Mouse (Mus musculus): Measurements from ENCODE around the gene Chit1. TPM values are rescaled to one million over a fixed set of nuclear protein-coding genes. Genes with fewer than 3 reads are reported as not detected.

Chit1 gene
- not detected in 2 replicates for polyA plus RNA-seq (2012; rRNA removed)

DNA sequence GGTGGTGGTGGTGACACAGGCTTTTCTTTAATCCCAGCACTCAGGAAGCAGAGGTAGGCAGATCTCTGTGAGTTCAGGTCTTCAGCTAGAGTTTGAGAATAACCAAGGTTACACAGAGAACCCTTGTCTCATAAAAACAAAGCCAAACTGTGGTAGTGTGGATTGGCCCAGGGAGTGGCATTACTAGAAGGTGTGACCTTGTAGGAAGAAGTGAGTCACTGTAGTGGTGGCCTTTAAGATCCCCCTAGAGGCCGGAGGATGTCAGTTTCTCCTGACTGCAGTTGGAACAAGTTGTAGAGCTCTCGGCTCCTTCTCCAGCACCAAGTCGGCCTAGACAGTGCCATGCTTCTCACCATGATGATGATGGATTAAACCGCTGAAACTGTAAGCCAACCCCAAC is at the start of gene Chit1:
TSS of gene Chit1 (plus strand) at position 264 of the 400 bp plus-strand sequence.
- 80% methylated on average over 4 of the region's 4 CpGs for WGBS
- Histone ChIP-seq H3K27me3 (replicated peaks; ENCODE audit: control insufficient read depth, insufficient read depth, low read length) (no peaks in the 10 kb centered on the region), H3K4me1 (ENCODE audit: control insufficient read depth, insufficient read depth, low read length) (no peaks in the 10 kb centered on the region), H3K36me3 (ENCODE audit: control insufficient read depth, insufficient read depth, low read length) (no peaks in the 10 kb centered on the region), H3K4me3 (ENCODE audit: insufficient read depth, low read depth, low read length) (no peak within 1 kb of the TSS), H3K27ac (ENCODE audit: insufficient read depth, low read depth, low read length) (no peak within 1 kb of the TSS)
- TF ChIP-seq CTCF (conservative IDR thresholded peaks at IDR 0.05; ENCODE audit: insufficient read depth, insufficient read length, low read depth, low read length) (no peak), POLR2A (IDR thresholded peaks at IDR 0.05; ENCODE audit: low read depth, low read length) (no peak)
- no peak for DNase-seq

DNA sequence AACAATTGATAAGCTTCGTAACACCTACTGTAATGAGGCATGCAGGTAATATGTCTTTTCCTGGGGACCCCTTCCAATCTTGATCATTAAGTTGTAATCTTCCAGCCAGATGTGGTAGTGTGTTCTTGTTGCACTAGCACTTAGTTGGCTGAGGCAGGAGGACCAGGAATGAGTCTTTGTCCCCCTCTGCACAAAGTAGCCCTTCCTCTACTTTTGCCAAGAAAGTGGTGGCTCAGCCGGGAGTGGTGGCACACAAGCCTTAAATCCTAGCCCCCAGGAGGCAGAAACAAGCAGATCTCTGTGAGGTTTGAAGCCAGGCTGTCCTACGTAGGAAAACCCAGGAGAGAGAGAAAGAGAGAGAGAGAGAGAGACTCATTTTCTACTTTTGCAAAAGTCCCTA is 49.1 kb upstream of the Chit1 start:
- 80% methylated on average over 3 of the region's 3 CpGs for WGBS
- H3K4me3 ChIP-seq (ENCODE audit: insufficient read depth, low read depth, low read length): no peak overlapping the region
- TF ChIP-seq CTCF (conservative IDR thresholded peaks at IDR 0.05; ENCODE audit: insufficient read depth, insufficient read length, low read depth, low read length) (no peak), POLR2A (IDR thresholded peaks at IDR 0.05; ENCODE audit: low read depth, low read length) (no peak)
- H3K27ac ChIP-seq (ENCODE audit: insufficient read depth, low read depth, low read length): no peak overlapping the region
- no peaks in the 10 kb centered on the region for H3K36me3 ChIP-seq (ENCODE audit: control insufficient read depth, insufficient read depth, low read length)
- H3K27me3 ChIP-seq (replicated peaks; ENCODE audit: control insufficient read depth, insufficient read depth, low read length): no peaks in the 10 kb centered on the region
- no peak for DNase-seq
- H3K4me1 ChIP-seq (ENCODE audit: control insufficient read depth, insufficient read depth, low read length): peaks cover 23% of the 10 kb centered on the region

DNA sequence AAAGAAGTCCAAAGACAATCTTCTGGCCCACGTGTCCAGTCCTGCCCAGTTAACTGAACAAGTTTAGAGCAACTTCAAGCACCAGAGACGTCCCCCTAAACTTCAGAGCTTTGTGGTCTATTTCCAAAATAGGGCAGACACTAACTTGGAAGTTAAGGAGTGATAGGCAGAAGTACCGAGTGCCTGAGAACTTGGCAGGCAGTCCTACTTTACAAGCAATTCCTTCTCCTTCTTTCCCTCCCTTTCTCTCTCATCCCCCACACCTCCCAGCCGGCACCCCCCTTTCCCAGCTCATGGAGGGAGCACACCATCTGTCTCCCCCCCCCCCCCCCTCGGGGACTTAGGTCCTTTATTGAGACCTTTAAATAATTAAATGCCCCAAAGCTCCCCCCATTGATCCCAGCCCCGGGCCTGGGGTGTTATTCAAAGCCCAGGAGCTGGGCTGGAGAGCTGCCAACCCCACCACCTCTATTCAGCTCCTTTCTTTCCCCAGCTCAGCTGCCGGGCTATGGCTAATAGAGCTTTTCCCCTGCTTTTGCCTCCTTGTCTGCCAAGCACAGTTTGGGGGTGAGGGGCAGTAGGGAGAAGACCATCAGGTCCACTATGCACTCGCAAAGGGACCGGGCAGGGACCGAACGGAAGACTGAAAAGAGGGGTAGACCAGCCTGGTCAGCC is 48.5 kb upstream of the Chit1 start:
- Histone ChIP-seq H3K4me3 (ENCODE audit: insufficient read depth, low read depth, low read length) (no peak overlapping the region), H3K4me1 (ENCODE audit: control insufficient read depth, insufficient read depth, low read length) (peaks cover 23% of the 10 kb centered on the region), H3K27ac (ENCODE audit: insufficient read depth, low read depth, low read length) (peak overlapping the region; percentile 26), H3K36me3 (ENCODE audit: control insufficient read depth, insufficient read depth, low read length) (no peaks in the 10 kb centered on the region), H3K27me3 (replicated peaks; ENCODE audit: control insufficient read depth, insufficient read depth, low read length) (no peaks in the 10 kb centered on the region)
- WGBS: 27% methylated on average over 11 of the region's 11 CpGs
- DNase-seq: no peak
- no peak for TF ChIP-seq POLR2A (IDR thresholded peaks at IDR 0.05; ENCODE audit: low read depth, low read length)
- no peak for TF ChIP-seq CTCF (conservative IDR thresholded peaks at IDR 0.05; ENCODE audit: insufficient read depth, insufficient read length, low read depth, low read length)

DNA sequence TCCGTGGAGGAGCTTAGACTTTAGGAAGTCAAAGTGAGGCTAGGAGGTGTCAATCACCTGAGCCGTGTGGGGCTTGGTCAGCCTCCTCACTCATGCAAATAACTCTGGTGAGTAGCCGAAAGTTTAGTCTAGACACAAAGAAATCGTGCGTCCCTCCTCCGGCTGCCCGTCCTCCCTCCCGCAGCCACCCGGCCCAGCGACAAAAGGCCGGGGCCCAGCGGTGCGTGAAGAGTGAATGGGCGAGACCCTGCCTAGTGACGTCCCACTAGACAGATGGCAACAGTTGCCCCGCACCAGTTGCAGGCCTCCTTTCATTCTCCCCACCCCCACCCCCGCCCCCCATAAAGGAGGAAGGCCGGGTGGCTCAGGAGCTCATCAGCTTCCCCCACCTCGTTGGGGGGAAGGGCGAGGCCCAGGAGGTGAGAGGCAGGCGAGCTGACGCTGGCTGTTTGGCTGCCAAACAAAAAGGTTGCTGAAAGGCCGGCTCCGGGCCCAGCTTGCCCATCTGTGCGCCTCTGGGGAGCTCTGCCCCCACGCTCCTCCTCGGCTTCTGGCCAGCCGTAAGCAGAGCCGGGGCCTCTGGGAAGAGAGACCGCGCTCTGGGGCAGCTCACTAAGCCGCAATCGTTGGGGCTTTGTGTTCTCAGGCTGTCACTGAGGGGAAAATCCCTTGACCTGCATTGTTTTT is 47.8 kb upstream of the Chit1 start:
- peak; percentile 71 for DNase-seq
- Histone ChIP-seq H3K27ac (ENCODE audit: insufficient read depth, low read depth, low read length) (peak overlapping the region; percentile 85), H3K36me3 (ENCODE audit: control insufficient read depth, insufficient read depth, low read length) (no peaks in the 10 kb centered on the region), H3K27me3 (replicated peaks; ENCODE audit: control insufficient read depth, insufficient read depth, low read length) (no peaks in the 10 kb centered on the region), H3K4me3 (ENCODE audit: insufficient read depth, low read depth, low read length) (no peak overlapping the region), H3K4me1 (ENCODE audit: control insufficient read depth, insufficient read depth, low read length) (peaks cover 23% of the 10 kb centered on the region)
- 5% methylated on average over 33 of the region's 33 CpGs for WGBS
- no peak for TF ChIP-seq CTCF (conservative IDR thresholded peaks at IDR 0.05; ENCODE audit: insufficient read depth, insufficient read length, low read depth, low read length)
- no peak for TF ChIP-seq POLR2A (IDR thresholded peaks at IDR 0.05; ENCODE audit: low read depth, low read length)

DNA sequence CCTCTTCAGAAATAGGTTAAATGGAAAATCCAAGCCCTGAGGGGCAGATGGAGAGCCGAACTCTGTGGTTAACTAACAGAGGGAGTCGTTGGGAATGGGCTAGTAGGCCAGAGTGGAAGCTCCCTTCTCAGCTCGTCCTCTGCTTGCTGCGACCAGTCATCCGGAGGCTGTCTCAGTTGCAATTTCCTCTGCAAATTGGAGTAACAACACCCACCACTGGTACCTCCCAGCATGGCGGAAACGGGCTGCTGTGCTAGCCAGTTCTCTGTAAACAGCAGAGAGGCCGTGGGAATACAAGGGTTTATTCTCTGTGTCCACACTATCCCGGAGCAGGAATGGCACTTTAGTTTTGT is 47.3 kb upstream of the Chit1 start:
- peaks cover 23% of the 10 kb centered on the region for H3K4me1 ChIP-seq (ENCODE audit: control insufficient read depth, insufficient read depth, low read length)
- TF ChIP-seq POLR2A (IDR thresholded peaks at IDR 0.05; ENCODE audit: low read depth, low read length) (peak; percentile 54), CTCF (conservative IDR thresholded peaks at IDR 0.05; ENCODE audit: insufficient read depth, insufficient read length, low read depth, low read length) (no peak)
- peak; percentile 54 for DNase-seq
- H3K27ac ChIP-seq (ENCODE audit: insufficient read depth, low read depth, low read length): peak overlapping the region; percentile 85
- H3K36me3 ChIP-seq (ENCODE audit: control insufficient read depth, insufficient read depth, low read length): no peaks in the 10 kb centered on the region
- no peaks in the 10 kb centered on the region for H3K27me3 ChIP-seq (replicated peaks; ENCODE audit: control insufficient read depth, insufficient read depth, low read length)
- H3K4me3 ChIP-seq (ENCODE audit: insufficient read depth, low read depth, low read length): no peak overlapping the region
- 25% methylated on average over 9 of the region's 9 CpGs for WGBS

DNA sequence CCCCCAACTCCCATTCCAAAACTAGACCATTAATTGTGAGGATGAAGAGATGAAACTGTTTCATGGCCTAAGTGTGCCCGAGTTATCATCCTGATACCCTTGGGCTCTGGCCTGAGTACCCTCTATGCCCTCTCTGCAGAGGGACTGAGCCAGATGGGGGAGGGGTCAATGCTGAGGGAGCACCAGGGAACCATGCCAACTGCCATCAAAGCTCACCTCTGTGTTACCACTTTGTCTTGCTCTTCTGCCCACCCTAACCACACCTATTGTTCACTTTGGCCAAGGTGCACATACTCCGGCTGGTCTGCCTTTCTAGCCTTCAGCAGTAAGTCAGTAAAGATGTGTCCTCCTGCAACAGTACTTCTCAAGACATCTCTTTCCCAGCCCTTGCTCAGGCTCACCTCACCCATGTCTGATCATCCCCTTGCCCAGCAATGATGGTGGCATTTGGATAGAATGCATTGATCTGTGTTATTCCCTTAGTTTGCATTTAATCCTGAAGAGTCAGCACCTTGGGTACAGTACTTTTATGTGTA is 46.7 kb upstream of the Chit1 start:
- Histone ChIP-seq H3K27ac (ENCODE audit: insufficient read depth, low read depth, low read length) (peak overlapping the region; percentile 85), H3K4me1 (ENCODE audit: control insufficient read depth, insufficient read depth, low read length) (peaks cover 23% of the 10 kb centered on the region), H3K4me3 (ENCODE audit: insufficient read depth, low read depth, low read length) (no peak overlapping the region), H3K36me3 (ENCODE audit: control insufficient read depth, insufficient read depth, low read length) (no peaks in the 10 kb centered on the region), H3K27me3 (replicated peaks; ENCODE audit: control insufficient read depth, insufficient read depth, low read length) (no peaks in the 10 kb centered on the region)
- TF ChIP-seq POLR2A (IDR thresholded peaks at IDR 0.05; ENCODE audit: low read depth, low read length) (no peak), CTCF (conservative IDR thresholded peaks at IDR 0.05; ENCODE audit: insufficient read depth, insufficient read length, low read depth, low read length) (no peak)
- no peak for DNase-seq
- WGBS: 90% methylated on average over 2 of the region's 2 CpGs

DNA sequence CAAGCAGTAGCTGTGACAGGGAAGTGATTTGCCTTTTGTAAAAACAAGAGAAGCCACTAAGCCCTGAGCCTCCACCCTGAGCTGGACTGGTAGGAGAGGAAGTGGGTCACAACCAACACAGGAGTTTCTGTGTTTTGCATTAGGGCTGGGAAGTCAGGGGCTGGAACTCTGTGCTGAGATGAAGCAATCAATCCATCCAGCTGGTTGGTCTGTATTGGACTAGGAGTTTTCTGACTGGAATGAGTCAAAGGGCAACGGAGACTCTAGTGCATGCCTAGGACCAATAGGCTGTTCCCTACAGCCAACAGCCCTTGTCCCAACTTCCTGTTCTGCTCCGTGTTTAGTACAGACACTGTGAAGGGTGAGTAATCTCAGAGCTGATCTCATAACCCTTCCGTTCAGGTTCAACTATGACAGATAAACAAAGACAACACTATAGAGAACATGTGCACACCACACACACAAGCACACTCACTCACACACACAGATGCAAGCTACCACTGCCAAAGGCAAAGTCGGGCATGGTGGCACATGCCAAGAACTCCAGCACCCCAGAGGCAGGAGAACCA is 45.7 kb upstream of the Chit1 start:
- peak; percentile 49 for DNase-seq

More for the DNA sequence above, 45.7 kb upstream of the Chit1 start:
- Histone ChIP-seq H3K4me1 (ENCODE audit: control insufficient read depth, insufficient read depth, low read length) (peaks cover 21% of the 10 kb centered on the region), H3K36me3 (ENCODE audit: control insufficient read depth, insufficient read depth, low read length) (no peaks in the 10 kb centered on the region), H3K27me3 (replicated peaks; ENCODE audit: control insufficient read depth, insufficient read depth, low read length) (no peaks in the 10 kb centered on the region), H3K4me3 (ENCODE audit: insufficient read depth, low read depth, low read length) (no peak overlapping the region), H3K27ac (ENCODE audit: insufficient read depth, low read depth, low read length) (no peak overlapping the region)
- WGBS: 47% methylated on average over 4 of the region's 4 CpGs
- TF ChIP-seq POLR2A (IDR thresholded peaks at IDR 0.05; ENCODE audit: low read depth, low read length) (no peak), CTCF (conservative IDR thresholded peaks at IDR 0.05; ENCODE audit: insufficient read depth, insufficient read length, low read depth, low read length) (no peak)

Measured in kidney, adult 2 months (tissue).